Mouse (Mus musculus) adrenal gland, postnatal 4 days (tissue): ENCODE measurements around the gene Gm30191. TPM values are rescaled to one million over a fixed set of nuclear protein-coding genes. Genes with fewer than 3 reads are reported as not detected.
"Not testable (repeated sequence)": the region's sequence is repeated elsewhere in the genome, so short reads cannot be mapped to it uniquely, and the experiment has no call there.

Experiments
- DNase-seq, 2 experiments: peaks; one replicate each; pipeline ENCODE4 v3.0.0; 2021 to 2022; ENCODE audit warnings: low spot score in 2 of 2, mixed read lengths in 2 of 2
- total RNA-seq, 2 experiments: library from RNA; stranded (reverse); gene quantifications; 2 replicates each; pipeline ENCODE4 v1.2.3; 2021

The Gm30191 gene
- total RNA-seq, 2 experiments from 2014 or later: not detected

DNA sequence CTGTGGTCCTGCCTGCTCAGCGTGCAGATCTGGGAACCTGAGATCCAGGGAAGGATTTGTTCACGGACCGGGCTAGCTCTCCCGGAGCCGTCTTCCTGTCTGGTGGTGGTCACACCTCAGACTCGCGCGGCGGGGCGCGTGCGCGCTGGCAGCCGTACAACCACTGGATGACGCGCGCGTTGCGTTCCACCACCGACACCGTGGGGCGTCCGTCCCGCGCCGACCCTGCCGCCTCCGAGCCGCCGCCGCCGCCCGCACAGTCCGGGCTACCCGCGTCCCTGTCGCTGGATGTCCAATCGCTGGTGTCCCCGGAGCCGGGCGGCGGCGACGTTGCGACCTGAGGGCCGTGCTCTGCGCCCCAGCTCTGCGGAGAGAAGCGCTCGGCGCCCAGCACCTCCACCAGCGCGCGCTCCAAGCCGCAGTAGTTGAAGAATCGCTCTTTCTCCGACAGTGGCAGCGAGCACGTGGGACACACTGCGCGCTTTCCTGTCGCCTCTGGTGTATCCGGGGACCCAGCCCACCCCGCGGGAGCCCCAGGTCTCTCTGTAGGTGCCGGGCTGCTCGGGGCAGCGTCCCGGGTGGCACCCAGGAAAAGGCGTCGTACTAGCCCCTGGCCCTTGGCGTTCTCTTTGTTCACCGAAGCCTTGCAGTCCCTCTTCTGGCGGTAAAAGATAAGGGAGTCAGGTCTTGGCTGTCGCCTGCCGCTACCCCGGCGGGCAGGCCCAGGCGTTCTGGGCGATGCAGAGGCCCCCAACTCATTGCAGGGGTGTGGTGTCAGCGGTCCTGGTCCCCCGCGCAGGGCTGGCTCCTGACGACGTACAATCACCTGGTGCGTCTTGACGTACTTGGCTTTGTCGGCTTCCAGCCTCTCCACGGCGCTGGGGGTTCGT, 4.8 kb downstream of the Gm30191 start:
- no peak for DNase-seq

GRCm38 (mm10) chr4:134252131-134252910, 5.6 kb downstream of the Gm30191 start:
- DNase-seq: no peak

GRCm38 (mm10) chr4:134252911-134253721, 6.4 kb downstream of the Gm30191 start:
- no peak for DNase-seq

- DNase-seq: no peak
Measured at GRCm38 (mm10) chr4:134253722-134254324, 7.1 kb downstream of the Gm30191 start, which contains the start of gene Grrp1. TSS of gene Grrp1 (minus strand) at chr4:134254106.

DNA sequence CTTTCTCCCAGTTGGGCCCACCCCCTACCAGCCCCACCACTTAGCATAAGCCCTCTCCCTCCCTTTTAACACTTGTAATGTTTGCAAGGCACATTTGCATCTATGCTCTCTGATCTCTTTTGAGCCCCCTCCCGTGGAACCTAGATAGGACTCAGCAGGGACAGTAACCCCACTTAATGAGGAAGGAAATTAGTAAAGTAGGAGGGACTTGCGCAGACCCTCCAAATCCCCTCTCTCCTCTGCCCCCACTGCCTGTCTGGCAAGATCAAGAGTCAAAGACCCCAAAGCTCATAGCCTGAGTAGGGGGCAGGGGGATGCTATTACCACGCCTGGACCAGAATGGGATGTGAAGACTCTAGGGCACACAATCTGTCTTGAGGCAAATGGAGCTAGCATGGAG, 8.1 kb downstream of the Gm30191 start:
- no peak for DNase-seq

GRCm38 (mm10) chr4:134255854-134256253, 9.1 kb downstream of the Gm30191 start:
- no peak for DNase-seq

DNA sequence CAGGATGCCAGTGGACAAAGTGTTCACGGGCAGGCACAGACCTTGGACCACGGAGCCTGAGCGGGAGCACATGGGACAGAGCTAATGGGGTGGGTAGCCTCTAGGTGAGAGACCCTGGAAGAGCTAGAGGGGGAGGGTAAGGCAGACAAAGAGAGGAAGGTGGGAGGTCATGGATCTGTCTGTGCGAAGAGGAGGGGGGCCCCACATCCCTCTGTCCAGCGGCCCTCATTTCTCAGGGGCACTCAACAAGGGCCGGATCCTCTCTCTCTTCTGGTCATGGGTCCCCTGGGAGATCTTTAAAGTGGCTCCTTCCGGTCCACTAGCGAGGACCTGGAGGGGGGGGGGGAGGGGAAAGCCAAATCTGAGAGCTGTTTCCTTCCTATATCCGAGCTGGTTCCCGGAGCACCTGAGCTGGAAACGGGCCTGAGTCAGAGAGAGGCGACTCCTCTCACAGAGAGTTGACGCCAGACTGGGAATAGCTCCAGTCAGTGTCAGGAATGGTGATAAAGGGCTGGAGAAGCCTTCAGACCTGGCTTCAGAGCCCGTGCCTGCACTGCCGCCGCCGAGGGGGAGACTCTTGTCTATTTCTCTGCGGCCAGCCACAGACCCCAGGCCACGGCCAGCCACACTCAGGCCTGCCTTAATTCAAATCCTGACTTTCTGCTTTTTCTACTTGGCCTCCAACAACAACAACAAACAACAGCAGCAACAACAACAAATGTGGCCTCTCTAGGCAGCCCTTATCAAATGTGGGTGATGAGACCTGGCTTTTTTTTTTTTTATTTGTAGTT, 9.9 kb downstream of the Gm30191 start:
- DNase-seq: no peak

DNA sequence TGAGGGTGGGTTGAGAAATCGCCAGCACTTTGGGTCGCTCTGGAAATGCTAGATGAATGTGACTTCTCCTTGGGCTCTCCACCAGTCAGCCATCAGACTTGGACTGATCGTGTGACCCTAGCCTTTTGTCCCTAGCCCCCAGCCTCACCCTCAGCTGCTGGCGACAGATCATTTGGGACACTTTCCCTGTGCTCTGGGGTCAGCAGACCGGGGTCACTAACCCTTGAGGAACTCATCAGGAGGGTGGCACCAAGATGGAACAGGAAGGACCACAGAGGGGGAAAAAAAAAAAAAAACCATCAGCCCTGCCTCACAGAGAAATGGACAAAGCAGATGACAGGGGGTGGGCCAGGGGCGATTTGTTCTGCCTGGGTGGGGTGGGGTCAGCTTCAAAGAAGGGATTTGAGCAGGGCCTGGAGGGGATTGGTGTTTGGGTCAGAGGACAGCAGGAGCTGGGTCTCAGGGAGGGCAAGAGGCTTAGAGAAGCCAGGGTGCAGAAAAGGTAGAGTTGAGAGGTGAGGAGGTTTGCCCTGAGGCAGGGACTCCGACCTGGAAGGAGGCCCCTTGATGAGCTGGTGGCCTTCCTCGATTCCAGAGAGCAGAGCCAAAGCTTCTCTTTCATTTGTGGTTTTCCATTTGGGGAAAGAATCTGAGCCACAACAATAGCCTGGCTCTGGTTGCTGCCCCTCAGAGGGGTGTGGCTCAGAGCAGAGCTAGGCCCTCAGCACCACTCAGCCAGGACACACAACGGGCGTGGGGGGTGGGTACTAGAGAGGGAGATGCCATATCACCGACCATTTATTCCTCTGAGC, 10.7 kb downstream of the Gm30191 start:
- DNase-seq: no peak

GRCm38 (mm10) chr4:134258354-134258753, 11.6 kb downstream of the Gm30191 start:
- DNase-seq: no peak

DNA sequence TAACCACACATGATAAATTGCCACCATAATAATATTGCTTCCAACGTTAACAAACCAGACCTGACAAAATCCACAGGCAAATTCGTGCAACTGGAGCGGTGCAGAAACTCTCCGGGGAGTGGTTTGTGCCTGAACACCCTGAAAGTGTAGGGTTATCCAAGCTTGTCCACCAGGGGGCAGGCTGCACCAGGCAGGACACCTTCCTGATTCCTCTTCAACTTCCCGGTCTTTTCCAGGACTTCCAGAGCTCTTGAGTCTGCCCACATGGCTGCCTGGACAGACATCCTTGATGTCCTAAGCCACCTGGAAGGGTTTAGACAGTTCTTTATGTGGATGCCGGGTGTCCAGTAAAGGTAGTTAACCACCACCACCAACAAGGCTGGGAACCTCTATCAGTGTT, 16.5 kb downstream of the Gm30191 start:
- DNase-seq: peak in 1 of 2 experiments; percentile 50

DNA sequence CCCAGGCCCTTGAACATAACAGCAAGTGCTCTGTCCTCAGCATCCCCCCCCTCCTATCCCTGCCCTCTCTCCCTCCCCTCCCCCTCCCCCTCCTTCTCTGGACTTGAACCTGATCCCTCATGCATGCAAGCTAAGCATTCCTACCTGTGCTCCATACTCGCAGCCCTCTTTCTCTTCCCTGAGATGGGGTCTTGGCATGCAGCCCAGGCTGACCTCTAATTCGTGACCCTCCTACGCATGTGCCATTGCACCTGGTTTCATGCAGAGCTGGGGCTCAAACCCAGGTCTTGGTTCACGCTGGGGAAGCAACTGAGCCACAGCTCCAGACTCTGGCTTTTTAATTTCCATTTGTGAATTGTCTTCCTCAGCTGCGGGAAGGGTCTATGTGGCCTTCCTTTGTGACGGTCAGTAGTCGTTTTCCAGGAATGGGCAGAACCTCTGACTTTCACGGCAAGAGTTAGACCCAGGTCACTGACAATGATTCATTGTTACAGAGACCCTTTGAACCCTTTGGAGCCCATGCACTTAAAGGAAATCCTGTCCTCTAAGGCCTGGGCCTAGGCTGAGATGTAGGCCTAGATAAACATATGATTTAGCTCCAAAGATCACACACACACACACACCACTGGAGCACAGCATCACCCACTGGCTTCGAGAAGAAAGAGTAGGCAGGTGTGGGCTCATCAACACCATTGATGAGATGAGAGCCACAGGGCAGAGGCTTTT, 19.3 kb downstream of the Gm30191 start:
- DNase-seq: no peak

DNA sequence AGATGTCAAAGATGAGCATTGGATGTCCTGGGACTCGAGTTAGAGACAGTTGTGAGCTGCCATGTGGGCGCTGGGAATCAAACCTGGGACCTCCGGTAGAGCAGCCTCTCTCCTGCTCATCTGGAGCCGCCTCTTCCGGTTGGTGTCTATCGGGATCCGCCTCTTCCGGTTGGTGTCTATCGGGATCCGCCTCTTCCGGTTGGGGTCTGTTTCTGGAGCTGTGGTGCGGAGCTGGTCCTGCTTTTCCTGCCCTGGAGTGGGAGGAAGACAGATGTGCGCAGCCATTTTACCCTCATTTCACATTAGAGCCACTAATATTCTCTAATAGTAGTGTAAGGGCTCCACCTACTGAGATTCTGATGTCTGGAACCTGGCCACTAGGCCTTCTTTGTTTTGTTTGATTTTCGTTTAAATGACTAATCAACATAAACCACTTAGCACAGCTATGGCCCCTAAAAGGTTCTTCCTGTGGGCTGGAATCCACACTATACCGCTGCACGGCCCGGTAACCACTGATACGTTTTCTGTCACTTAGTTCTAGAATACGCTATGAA, 21.4 kb downstream of the Gm30191 start:
- DNase-seq: no peak

- DNase-seq: not testable (repeated sequence)
Measured at GRCm38 (mm10) chr4:134269622-134270021, 22.9 kb downstream of the Gm30191 start.

GRCm38 (mm10) chr4:134271979-134272378, 25.2 kb downstream of the Gm30191 start:
- DNase-seq: no peak

DNA sequence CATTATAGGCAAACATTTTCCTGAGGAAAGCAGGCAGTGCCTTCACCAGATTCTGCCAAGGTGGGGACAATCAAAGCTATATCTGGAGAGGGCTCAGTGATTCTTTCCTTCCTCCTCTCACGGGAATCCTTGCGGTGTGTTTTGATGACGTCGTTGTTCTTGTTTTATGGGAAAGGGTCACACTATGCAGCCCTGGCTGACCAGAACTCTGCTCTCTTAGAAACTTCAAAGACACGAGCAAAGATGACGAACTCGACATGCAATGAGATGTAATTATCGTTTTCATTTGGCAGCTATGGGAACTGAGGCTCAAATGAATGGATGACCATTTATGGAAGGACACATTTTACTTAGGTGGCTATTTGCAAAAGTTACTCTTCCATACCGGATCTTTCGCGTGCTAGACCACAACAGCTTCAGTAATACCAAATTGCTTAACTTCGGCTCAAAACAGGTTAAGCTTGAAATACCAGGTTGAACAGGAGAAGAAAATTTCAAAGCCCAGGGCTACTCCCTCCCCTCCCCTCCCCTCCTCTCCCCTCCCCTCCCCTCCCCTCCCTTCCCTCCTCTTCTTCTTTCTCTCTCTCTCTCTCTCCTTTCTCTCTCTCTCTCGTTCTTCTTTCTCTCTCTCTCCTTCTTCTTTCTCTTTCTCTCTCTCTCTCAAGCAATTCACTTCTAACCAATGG, 26.1 kb downstream of the Gm30191 start:
- DNase-seq: no peak

- DNase-seq: no peak
Measured at GRCm38 (mm10) chr4:134273417-134274345, 26.9 kb downstream of the Gm30191 start.
